Mouse (Mus musculus): Measurements from ENCODE around the gene Gm572. TPM values are rescaled to one million over a fixed set of nuclear protein-coding genes. Genes with fewer than 3 reads are reported as not detected.

The Gm572 gene
- polyA plus RNA-seq, 1 experiment from 2014 or later, result not detected

DNA sequence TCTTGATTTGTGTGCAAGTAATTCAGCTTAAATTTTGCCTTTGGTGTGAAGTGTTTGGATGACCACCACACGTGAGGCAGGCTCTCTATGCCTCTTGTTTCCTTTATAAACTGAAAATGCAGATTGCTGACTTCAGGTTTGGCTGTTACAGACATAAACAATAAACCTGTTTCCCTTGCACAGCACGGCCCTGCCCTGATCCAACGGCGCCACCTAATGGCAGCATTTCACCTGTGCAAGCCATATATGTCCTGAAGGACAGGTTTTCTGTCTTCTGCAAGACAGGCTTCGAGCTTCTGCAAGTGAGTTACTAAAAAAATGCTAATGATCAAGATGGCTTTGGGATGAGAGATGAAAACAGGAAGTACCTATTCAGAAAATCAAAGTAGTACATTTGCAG is 35.4 kb upstream of the Gm572 start:
- no peak for ATAC-seq
- WGBS, result 23% methylated on average over 5 of the region's 5 CpGs

DNA sequence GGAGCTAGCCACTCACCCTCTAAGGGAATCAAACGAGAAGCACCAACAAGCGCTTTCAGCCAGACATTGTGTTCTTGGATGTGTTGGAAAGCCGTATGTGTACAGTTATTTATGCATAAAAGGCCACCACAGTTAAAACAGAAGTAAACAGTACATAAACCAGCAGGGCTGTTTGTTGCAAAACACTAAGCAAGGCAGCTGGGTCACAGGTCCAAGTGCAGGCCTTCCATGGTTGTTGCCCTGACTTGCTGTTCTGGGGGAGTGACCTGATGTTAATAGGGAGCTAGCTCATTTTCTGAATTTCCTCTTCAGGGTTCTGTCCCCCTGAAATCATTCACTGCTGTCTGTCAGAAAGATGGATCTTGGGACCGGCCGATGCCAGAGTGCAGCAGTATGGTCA is 33.3 kb upstream of the Gm572 start:
- Histone ChIP-seq H3K9ac (no peak overlapping the region), H3K27ac (no peak overlapping the region; the same call in 1 of the 2 replicates), H3K4me1 (peaks cover 13% of the 10 kb centered on the region), H3K9me3 (replicated peaks) (no peaks in the 10 kb centered on the region), H3K27me3 (no peaks in the 10 kb centered on the region), H3K4me2 (no peak overlapping the region), H3K36me3 (ENCODE audit: poor library complexity, severe bottlenecking) (peaks cover 34% of the 10 kb centered on the region), H3K4me3 (no peak overlapping the region)
- WGBS, result 81% methylated on average over 5 of the region's 5 CpGs
- no peak for ATAC-seq

More for the DNA sequence above, 35.4 kb upstream of the Gm572 start:
- Histone ChIP-seq H3K9ac (no peak overlapping the region), H3K9me3 (replicated peaks) (no peaks in the 10 kb centered on the region), H3K27me3 (no peaks in the 10 kb centered on the region), H3K4me3 (no peak overlapping the region), H3K27ac (no peak overlapping the region; the same call in 1 of the 2 replicates), H3K4me1 (no peaks in the 10 kb centered on the region), H3K4me2 (no peak overlapping the region), H3K36me3 (ENCODE audit: poor library complexity, severe bottlenecking) (peaks cover 16% of the 10 kb centered on the region)

DNA sequence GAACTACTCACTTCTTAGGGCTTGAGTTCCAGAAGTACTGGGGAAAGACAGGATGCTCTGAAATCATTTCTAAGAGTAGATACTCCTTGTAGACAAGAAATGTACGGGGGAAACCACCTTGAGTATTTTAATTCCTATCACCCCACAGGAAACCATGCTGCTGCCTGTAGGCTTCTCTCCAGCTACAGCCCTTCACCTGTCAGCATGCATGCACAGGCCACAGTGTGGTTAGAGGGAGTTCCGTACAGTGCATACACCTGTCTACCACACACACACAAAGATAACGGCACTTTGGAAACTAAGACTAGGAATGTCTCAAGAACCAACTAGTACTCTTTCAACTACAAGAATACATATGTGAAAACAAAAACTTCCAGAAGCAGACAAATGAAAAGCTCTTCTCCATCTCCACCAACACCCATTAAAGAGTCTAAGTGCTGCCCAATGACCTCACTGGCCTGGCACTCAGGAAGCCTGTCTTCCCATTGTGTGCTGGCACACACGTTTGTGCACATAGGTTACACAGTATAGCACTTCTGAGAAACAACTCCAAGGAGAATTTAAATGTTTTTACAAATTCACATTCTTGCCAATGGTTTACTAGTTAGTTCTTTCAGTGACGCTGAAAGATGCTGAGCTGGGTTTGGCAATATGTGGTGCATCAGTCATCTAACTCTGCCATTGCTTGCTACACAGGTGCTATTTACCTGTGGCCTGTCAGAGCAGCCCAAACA is 32.3 kb upstream of the Gm572 start:
- no peak for ATAC-seq

DNA sequence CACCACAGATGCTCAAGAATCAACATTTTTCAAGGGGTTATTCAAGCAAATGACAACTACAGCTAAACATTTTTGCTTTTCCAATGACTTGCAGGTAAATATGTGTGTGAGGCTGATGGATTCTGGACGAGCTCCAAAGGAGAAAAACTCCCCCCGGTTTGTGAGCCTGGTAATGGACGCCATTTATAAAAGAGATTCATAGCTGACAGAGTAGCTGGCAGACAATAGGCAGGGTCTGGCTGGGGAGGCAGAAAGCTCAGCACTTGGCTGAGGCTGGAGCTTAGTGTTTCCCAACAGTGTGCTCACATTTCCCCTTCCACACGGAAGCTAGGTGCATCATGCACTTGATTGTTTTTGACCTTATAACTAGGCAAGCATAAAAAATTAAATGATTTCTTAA is 30.6 kb upstream of the Gm572 start:
- Histone ChIP-seq H3K4me2 (no peak overlapping the region), H3K27ac (no peak overlapping the region), H3K9me3 (replicated peaks) (no peaks in the 10 kb centered on the region), H3K4me1 (peaks cover 13% of the 10 kb centered on the region), H3K36me3 (ENCODE audit: poor library complexity, severe bottlenecking) (peaks cover 58% of the 10 kb centered on the region), H3K9ac (no peak overlapping the region), H3K27me3 (no peaks in the 10 kb centered on the region), H3K4me3 (no peak overlapping the region)
- no peak for ATAC-seq
- 43% methylated on average over 4 of the region's 4 CpGs for whole genome bisulfite sequencing

More for the DNA sequence above, 32.3 kb upstream of the Gm572 start:
- 78% methylated on average over 5 of the region's 5 CpGs for WGBS
- Histone ChIP-seq H3K4me2 (no peak overlapping the region), H3K9ac (no peak overlapping the region), H3K4me3 (no peak overlapping the region), H3K4me1 (peaks cover 13% of the 10 kb centered on the region), H3K36me3 (ENCODE audit: poor library complexity, severe bottlenecking) (peaks cover 44% of the 10 kb centered on the region), H3K27me3 (no peaks in the 10 kb centered on the region), H3K27ac (no peak overlapping the region), H3K9me3 (replicated peaks) (no peaks in the 10 kb centered on the region)

DNA sequence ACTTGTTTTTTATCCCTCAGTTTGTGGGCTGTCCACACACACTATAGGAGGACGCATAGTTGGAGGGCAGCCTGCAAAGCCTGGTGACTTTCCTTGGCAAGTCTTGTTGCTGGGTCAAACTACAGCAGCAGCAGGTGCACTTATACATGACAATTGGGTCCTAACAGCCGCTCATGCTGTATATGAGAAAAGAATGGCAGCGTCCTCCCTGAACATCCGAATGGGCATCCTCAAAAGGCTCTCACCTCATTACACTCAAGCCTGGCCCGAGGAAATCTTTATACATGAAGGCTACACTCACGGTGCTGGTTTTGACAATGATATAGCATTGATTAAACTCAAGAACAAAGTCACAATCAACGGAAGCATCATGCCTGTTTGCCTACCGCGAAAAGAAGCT is 29.4 kb upstream of the Gm572 start:
- Histone ChIP-seq H3K27ac (peak overlapping the region; percentile 35), H3K9me3 (replicated peaks) (no peaks in the 10 kb centered on the region), H3K4me1 (peaks cover 13% of the 10 kb centered on the region), H3K4me3 (no peak overlapping the region), H3K27me3 (no peaks in the 10 kb centered on the region), H3K4me2 (no peak overlapping the region), H3K36me3 (ENCODE audit: poor library complexity, severe bottlenecking) (peaks cover 65% of the 10 kb centered on the region), H3K9ac (no peak overlapping the region)
- 0 out of 2 replicates have a peak, but pooled peaks have one; percentile 19 for ATAC-seq
- WGBS, result 57% methylated on average over 9 of the region's 9 CpGs

DNA sequence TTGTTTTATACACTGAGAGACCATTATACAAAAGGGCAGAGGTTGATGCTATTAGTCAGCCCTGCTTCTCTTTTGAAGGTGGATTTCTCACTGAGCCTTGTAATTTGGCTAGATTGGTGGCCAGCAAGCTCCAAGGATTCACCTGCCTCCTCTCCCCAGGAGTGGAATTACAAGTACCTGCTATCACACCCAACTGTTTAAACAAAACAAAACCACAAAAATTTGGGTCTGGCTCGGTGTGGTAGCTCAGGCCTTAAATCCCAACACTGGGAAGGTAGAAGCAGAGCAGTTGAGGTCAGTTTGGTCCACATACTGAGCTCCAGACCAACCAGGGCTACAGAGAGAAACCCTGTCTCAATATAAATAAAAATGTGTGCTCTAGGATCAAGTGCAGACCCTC is 23.3 kb upstream of the Gm572 start:
- Histone ChIP-seq H3K9ac (no peak overlapping the region), H3K27ac (no peak overlapping the region), H3K4me1 (peaks cover 21% of the 10 kb centered on the region), H3K4me2 (no peak overlapping the region), H3K9me3 (replicated peaks) (no peaks in the 10 kb centered on the region), H3K4me3 (no peak overlapping the region), H3K36me3 (ENCODE audit: poor library complexity, severe bottlenecking) (peaks cover 92% of the 10 kb centered on the region), H3K27me3 (no peaks in the 10 kb centered on the region)
- ATAC-seq, result no peak
- WGBS, result 93% methylated on average over 1 of the region's 1 CpGs

DNA sequence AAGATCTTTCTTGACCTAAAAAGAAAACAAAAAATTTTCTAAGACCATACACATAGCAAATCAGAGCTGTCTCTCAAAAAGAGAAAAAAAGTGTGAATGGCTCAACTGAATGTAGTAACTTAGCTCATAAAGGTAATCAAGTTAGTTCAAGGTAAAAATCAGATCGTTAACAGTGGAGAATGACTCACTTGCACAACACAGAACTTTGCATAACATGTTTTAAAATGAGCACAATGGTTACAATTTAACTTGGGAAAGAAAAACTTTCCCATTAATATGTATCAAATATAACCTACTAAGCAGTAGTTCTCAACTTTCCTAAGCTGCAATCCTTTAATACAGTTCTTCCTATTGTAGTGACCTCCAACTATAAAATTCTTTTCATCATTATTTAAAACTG is 22.4 kb upstream of the Gm572 start:
- H3K9ac ChIP-seq, result no peak overlapping the region
- H3K4me2 ChIP-seq, result no peak overlapping the region
- WGBS, result 92% methylated on average over 1 of the region's 1 CpGs
- no peak for ATAC-seq
- peaks cover 87% of the 10 kb centered on the region for H3K36me3 ChIP-seq (ENCODE audit: poor library complexity, severe bottlenecking)
- peaks cover 30% of the 10 kb centered on the region for H3K4me1 ChIP-seq
- no peak overlapping the region for H3K27ac ChIP-seq
- H3K27me3 ChIP-seq, result no peaks in the 10 kb centered on the region
- no peak overlapping the region for H3K4me3 ChIP-seq
- H3K9me3 ChIP-seq (replicated peaks), result no peaks in the 10 kb centered on the region

DNA sequence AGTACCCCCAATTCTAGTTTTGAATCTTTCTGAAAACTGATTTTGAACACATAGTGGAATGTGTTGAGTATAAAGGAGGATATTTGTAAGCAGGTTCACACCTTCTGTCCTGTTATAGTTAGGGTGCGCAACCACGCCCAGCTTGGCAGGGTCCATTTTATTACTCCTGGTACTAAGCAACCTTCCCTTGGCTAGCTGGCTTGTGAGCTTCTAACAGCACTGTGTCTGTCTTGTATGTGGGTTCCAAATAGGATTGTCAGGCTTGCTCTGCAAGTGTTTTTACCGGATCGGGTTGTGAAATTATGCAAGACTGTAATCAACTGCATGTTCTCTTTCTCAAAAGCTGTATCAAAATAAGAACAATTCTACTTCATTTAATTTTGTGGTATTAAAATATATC is 20.6 kb upstream of the Gm572 start:
- no peaks in the 10 kb centered on the region for H3K9me3 ChIP-seq (replicated peaks)
- 98% methylated on average over 4 of the region's 4 CpGs for WGBS
- peaks cover 31% of the 10 kb centered on the region for H3K4me1 ChIP-seq
- H3K27ac ChIP-seq, result no peak overlapping the region
- H3K27me3 ChIP-seq, result no peaks in the 10 kb centered on the region
- ATAC-seq, result no peak
- H3K36me3 ChIP-seq (ENCODE audit: poor library complexity, severe bottlenecking), result peaks cover 70% of the 10 kb centered on the region
- H3K4me3 ChIP-seq, result no peak overlapping the region
- no peak overlapping the region for H3K9ac ChIP-seq
- no peak overlapping the region for H3K4me2 ChIP-seq

DNA sequence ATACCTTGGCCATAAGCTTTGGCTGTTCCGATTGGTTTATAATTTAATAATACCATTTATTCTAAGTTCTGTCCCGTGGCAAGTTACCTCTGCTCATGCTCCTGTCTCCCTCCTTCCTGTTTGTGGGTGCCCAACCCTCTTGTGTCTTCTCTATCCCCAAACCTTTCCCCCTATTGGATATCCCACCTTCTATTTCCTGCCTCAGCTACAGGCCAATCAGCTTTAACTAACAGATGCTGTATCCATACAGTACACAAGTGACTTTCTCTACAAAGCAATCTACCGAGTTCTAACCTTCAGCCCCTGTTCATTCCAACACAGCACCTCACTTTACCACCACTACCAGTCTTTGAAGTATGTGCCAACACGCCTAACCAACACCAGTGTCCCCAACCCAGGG is 19.5 kb upstream of the Gm572 start:
- no peak overlapping the region for H3K4me3 ChIP-seq
- no peaks in the 10 kb centered on the region for H3K9me3 ChIP-seq (replicated peaks)
- no peak overlapping the region for H3K27ac ChIP-seq
- WGBS, result 85% methylated on average over 4 of the region's 4 CpGs
- H3K4me1 ChIP-seq, result peaks cover 31% of the 10 kb centered on the region
- H3K9ac ChIP-seq, result no peak overlapping the region
- ATAC-seq, result no peak
- no peaks in the 10 kb centered on the region for H3K27me3 ChIP-seq
- peak overlapping the region; percentile 14; the same call in 1 of the 2 replicates for H3K4me2 ChIP-seq
- peaks cover 64% of the 10 kb centered on the region for H3K36me3 ChIP-seq (ENCODE audit: poor library complexity, severe bottlenecking)

DNA sequence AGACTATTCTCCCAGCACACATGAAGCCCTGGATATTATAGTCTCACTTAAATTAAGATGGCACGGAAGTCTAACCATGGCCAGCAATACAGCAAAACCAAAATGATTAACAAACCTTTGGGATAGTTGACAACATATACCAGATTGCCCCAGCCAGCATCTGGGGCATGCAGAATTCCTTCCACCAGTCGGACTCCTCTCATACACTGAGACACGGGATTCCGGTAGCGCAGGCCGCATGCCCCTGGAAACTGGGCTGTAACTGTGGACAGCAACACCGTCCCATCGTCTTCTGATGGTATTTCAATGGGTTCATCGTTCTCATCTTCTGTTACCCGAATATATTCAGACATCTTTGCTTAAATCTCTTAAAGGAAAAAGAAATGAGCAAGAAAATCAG is 18.1 kb upstream of the Gm572 start:
- Histone ChIP-seq H3K36me3 (ENCODE audit: poor library complexity, severe bottlenecking) (peaks cover 50% of the 10 kb centered on the region), H3K27me3 (no peaks in the 10 kb centered on the region)

DNA sequence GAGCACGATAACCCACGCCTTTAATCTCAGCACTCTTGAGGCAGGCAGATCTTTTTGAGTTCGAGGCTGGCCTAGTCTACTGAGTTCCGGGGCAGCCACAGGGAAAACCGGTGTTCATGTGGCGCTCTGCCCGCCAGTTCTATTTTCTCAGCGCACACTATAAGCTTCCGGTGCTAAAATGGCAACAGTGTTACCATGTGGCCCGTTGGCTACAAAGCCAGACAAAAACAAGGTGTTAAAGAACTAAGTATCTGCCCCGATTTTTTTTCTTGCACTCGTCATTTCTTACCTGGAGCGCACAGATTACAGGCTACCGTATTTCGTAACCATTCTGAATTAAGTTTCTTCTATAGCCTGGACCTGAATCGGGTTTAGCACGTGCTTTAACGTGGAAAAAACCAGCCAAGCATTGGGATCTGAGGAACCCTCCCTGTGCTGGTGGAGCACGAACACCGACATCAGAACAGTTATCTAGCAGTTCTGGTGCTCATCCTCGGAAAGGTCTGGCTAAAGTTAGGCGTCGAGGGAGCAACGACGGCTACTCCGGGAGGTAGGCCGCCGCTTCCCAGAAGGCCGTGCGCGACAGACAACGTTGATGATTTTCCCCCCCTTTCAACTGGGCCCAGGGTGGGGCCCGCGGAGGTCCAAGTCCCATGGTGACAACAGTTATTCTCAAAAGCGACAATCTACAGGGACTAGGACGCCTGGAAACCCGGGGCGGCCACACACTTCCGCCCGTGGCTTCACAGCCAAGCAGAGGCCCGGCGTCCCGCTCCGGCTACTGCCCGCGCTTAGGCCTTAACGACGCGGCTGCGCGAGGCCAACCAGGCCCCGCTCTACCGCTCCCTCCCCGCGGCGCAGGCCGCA is 17.1 kb upstream of the Gm572 start:
- Histone ChIP-seq H3K36me3 (ENCODE audit: poor library complexity, severe bottlenecking) (peaks cover 42% of the 10 kb centered on the region), H3K4me2 (peak overlapping the region; percentile 84), H3K9me3 (replicated peaks) (no peaks in the 10 kb centered on the region), H3K9ac (peak overlapping the region; percentile 100), H3K4me1 (peaks cover 31% of the 10 kb centered on the region), H3K27me3 (no peaks in the 10 kb centered on the region), H3K27ac (peak overlapping the region; percentile 97), H3K4me3 (peak overlapping the region; percentile 99)
- peak; percentile 71 for ATAC-seq
- 1% methylated on average over 57 of the region's 57 CpGs for WGBS

More for the DNA sequence above, 18.1 kb upstream of the Gm572 start:
- H3K4me3 ChIP-seq, result peak overlapping the region; percentile 99
- H3K27ac ChIP-seq, result no peak overlapping the region
- no peak overlapping the region for H3K9ac ChIP-seq
- H3K4me1 ChIP-seq, result peaks cover 31% of the 10 kb centered on the region
- ATAC-seq, result no peak
- no peaks in the 10 kb centered on the region for H3K9me3 ChIP-seq (replicated peaks)
- 86% methylated on average over 10 of the region's 10 CpGs for WGBS
- H3K4me2 ChIP-seq, result peak overlapping the region; percentile 84

DNA sequence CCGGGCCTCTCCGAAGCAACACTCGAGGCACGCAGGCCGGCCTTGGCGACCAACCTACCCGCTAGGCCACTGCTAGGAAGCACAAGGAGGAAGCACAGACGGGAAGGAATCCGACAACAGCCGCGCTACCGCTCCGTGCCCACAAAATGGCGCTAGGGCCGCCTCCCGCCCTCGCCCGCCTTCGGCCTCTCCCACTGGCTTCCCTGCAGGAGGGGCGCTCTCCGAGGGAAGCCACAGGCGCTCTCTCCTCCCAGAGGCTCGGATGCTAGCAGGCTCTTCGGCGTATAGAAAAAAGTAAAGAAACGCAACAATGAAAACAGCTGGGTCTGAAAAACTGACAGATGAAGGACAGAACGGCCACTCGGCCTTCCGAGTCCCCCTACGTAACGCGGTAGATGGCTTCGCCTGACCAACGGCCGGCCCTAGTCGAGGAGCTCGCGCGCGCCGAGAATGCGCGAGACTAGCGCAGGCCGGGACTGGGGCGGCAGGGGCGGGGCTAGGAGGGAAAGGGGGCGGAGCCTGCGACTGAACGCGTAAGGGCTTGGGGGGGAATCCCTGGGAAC is 16.4 kb upstream of the Gm572 start, which contains the start of gene Tardbp:
Tardbp (minus strand) TSS at position 397 of the 563 bp plus-strand sequence.
- H3K36me3 ChIP-seq (ENCODE audit: poor library complexity, severe bottlenecking), result peaks cover 35% of the 10 kb centered on the region
- WGBS, result under 1% methylated on average over 49 of the region's 51 CpGs
- H3K27ac ChIP-seq, result peak within 1 kb of the TSS; percentile 97
- peak within 1 kb of the TSS; percentile 84 for H3K4me2 ChIP-seq
- H3K27me3 ChIP-seq, result no peaks in the 10 kb centered on the region
- H3K4me3 ChIP-seq, result peak within 1 kb of the TSS; percentile 99
- H3K4me1 ChIP-seq, result peaks cover 31% of the 10 kb centered on the region
- peak within 1 kb of the TSS; percentile 100 for H3K9ac ChIP-seq
- peak; percentile 97 for ATAC-seq
- H3K9me3 ChIP-seq (replicated peaks), result no peaks in the 10 kb centered on the region
